Mouse (Mus musculus): ENCODE data around the gene Mcub.

Gene Mcub

DNA sequence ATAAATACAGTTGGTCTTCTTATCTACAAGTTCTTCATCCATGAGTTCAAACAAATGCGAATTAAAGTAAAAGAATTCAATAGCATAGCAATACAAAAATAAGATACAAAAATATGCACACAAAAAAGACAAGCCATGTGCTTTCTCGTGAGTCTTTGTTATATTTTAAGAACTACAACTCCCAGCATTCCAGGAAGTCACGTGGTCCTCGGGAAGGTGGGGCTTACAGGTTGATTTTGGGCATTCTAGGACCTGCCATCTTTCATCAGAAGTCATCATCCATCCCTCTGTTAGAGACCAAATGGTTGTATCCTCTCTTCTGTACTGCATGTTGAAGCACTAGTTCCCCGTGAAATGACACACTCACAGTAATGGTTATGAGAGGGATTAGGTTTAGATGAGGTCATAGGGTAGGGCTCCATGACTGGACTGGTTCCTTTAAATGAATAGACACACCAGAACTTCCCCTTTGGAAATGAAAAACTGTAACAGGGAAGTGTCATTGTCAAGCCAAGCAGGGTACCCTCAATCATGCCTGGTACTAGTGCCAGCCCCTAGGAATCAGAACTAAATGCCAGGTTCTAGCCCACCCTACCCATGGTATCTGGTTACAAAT is 20.7 kb downstream of the Mcub start:
- DNase-seq (ENCODE audit: low spot score in 2 of 2) = no peak

- DNase-seq (ENCODE audit: low spot score in 2 of 2) = peak in 1 of 2 experiments; percentile 16
These were observed 21.6 kb downstream of the Mcub start for GRCm38 (mm10) chr3:129948359-129948758.

DNA sequence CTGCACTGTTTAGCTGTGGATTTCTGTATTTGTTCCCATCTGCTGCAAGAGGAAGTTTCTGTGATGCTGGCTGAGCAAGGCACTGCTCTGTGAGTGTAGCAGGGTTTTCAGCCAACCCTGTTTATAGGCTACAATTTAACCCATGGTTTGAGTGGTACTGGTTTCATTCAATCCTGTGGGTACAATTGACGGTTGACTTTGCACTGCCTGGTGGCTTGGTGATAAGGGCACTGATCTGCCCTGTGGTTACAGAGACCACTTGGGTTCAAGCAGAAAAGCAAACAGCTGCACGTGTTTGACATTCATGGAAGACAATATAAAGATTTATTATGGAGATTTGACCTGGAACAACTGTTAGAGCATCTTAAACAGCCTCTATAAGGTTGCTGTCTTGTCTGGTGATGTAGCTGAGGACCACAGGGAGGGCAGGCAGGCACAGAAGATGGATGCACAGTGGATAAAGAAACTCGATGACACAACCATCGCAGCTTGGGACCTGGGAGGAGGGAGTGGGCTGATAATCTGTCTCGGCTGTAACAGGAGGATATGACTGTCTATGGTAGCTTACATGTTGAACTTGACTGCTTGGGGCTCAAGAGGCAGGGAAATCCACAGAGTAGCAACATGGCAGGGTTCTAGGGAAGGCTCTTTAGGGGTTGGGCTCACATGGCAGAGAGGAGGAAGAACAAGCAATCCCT is 23.6 kb downstream of the Mcub start:
- no peak for DNase-seq (ENCODE audit: low spot score in 2 of 2)

GRCm38 (mm10) chr3:129943813-129944212 is 26.2 kb downstream of the Mcub start:
- DNase-seq (ENCODE audit: low spot score in 2 of 2) = no peak

DNA sequence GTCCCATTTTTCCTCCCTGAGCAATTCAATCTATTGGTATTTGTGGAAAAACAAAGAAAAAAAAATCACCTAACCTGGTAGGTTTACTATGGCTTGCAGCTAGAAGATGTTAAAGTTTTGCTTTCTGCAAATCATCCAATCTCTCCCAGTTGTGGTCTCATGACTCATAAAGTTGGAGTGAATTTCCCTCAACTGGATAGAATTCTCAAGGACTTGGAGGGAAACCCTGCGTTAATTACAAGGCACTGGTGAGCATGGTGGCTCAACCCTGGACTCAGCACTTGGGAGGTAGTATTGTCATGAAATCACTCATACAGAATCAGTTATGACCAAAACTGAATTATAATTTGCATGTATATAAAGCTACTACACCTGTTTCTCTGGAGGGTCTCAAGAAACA is 28.7 kb downstream of the Mcub start:
- DNase-seq (ENCODE audit: low spot score in 2 of 2) = no peak

DNA sequence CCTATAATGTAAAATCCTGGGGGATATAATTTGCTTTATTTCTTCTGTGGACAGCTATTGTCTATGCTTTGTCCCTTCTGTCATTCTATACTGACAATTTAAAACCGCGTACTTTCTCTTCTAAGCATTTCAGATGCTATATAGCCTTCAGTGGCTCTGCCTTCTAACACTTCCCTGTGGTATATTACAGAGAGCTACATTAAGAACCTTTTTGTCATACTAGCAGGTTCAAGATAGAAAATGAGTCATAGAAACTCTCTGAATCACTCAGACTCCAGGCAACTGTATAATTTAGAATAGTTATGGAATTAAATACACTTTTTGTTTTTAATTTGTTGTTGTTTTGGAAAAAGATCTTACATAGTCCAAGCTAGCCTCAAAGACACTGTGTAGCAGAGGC is 29.2 kb downstream of the Mcub start:
- DNase-seq (ENCODE audit: low spot score in 2 of 2) = no peak

DNA sequence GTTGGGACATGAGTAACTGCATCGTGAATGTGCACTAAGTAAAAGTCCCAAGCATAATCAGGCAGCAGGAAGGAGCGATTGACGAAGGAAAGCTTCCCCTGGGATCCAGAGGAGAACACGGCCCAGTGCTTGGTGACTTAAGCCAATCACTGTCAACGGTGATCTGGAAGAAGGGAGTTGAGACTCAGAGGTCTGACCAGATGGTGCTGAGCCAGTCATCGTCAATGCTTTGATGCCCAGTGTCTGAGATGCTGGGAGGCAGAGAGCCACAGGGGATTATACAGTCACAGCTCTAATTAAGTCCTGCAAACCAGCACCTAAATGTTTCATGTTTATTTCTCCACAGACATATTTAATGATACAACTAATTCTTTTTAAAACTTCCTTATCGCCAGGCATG is 30.9 kb downstream of the Mcub start:
- no peak for DNase-seq (ENCODE audit: low spot score in 2 of 2)

- DNase-seq (ENCODE audit: low spot score in 2 of 2) = no peak
These were observed 32.2 kb downstream of the Mcub start for GRCm38 (mm10) chr3:129937848-129938247.

GRCm38 (mm10) chr3:129936561-129936960 is 33.4 kb downstream of the Mcub start:
- no peak for DNase-seq (ENCODE audit: low spot score in 2 of 2)

DNA sequence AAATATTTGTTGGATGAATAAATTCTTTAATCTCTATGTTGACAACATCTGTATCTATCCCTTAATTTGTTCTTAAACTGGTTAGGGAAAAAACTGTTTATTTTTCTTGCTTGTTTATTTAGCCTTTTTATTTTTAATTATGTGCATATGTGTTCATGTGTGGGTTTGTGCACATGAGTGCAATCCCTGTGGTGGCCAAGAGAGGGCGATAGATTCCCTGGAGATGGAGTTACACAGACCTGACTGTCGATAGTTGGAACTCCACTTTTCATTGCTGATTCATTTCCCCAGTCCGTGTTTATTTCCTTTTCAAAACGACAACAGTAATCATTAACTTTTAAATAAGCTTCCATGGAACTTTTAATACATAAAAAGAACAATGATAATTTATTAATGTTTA is 37.6 kb downstream of the Mcub start:
- DNase-seq (ENCODE audit: low spot score in 2 of 2) = peak in 1 of 2 experiments; percentile 39

DNA sequence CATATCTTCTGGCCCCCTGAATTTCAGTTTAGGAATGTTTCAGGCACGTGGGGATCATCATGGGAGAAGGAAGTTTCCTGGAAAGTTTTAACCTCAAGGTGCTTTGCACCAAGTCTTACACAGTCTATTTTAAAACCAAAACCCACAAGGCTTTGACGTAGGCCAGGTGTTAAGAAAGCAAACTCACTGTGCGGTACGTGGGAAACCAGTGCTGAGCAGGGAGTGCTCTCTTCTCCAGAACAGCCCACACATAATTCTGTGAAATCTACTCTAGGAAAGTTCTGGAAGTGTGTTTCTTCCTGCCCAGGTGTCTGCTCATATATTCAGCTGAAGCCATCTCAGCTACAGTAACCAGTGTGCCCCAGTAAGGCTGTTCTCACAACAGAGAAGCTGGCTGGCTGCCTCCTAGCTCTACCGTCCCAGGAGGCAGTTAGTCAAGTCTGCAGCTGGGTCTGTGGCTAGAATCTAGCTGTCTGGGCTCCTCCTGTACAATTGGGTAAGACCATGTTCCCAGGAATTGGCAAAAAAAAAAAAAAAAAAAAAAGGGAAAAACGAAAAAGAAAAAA is 39.7 kb downstream of the Mcub start:
- DNase-seq (ENCODE audit: low spot score in 2 of 2) = no peak

DNA sequence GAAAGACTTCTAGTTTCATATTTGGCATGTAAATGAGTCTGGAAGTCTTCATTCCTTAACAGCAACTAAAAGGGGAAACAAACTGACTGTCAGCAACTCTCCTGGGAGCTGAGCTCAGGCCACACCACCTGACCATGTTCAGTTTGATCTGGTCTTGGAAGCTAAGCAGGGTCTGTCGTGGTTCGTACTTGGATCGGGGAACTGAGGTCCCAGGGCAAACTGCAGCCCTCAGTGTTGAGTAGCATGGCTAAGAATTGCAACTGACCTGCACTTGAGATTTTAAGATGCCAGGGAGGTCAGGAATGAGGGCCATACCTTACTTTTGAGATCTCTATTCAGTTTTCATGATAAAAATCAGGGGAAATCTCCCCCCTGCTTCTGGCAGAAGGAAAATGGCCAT is 44.1 kb downstream of the Mcub start:
- DNase-seq (ENCODE audit: low spot score in 2 of 2) = no peak

GRCm38 (mm10) chr3:129923581-129923980 is 46.4 kb downstream of the Mcub start:
- DNase-seq (ENCODE audit: low spot score in 2 of 2) = no peak

GRCm38 (mm10) chr3:129918434-129918833 is 51.6 kb downstream of the Mcub start:
- DNase-seq (ENCODE audit: low spot score in 2 of 2) = peak in 1 of 2 experiments; percentile 55

GRCm38 (mm10) chr3:129917424-129917823 is 52.6 kb downstream of the Mcub start:
- DNase-seq (ENCODE audit: low spot score in 2 of 2) = no peak

GRCm38 (mm10) chr3:129913241-129913640 is 56.8 kb downstream of the Mcub start:
- DNase-seq (ENCODE audit: low spot score in 2 of 2) = no peak

- DNase-seq (ENCODE audit: low spot score in 2 of 2) = no peak
These were observed 58.0 kb downstream of the Mcub start for GRCm38 (mm10) chr3:129912025-129912424.

DNA sequence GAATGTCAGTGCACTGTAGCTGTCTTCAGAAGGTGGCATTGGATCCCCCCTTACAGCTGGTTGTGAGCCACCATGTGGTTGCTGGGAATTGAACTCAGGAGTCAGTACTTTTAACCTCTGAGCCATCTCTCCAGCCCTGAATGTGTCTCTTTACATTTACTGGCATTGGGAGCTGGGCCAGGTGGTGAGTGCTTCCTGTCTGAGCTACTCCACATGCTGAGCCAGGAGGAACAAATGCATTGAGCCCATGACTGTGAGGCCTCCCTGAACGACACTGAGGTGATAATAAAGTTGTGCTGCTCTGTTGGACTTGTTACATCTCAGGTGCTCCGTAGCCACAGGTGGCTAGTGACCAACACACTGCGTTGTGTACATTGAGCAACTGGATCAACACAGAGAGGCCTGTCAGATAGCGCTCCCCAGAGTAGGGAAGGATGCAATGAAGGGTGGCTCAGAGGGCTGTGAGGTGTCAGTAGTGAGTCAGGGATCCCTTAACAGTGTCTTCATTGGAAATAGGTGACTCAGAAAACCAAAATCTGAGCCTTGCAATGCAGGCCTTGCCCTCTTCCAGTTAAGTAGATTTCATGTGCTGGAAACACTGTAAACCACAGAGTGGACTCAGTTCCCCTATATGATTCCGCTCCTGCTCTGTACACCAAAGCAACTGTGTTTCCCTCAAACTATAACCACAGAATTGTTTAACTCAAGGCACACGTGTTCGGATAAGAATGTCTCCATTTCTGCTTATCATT is 65.4 kb downstream of the Mcub start:
- DNase-seq (ENCODE audit: low spot score in 2 of 2) = no peak

- no peak for DNase-seq (ENCODE audit: low spot score in 2 of 2)
These were observed 66.1 kb downstream of the Mcub start for GRCm38 (mm10) chr3:129903866-129904265.

- DNase-seq (ENCODE audit: low spot score in 2 of 2) = no peak
These were observed 66.6 kb downstream of the Mcub start for GRCm38 (mm10) chr3:129903369-129903768.

DNA sequence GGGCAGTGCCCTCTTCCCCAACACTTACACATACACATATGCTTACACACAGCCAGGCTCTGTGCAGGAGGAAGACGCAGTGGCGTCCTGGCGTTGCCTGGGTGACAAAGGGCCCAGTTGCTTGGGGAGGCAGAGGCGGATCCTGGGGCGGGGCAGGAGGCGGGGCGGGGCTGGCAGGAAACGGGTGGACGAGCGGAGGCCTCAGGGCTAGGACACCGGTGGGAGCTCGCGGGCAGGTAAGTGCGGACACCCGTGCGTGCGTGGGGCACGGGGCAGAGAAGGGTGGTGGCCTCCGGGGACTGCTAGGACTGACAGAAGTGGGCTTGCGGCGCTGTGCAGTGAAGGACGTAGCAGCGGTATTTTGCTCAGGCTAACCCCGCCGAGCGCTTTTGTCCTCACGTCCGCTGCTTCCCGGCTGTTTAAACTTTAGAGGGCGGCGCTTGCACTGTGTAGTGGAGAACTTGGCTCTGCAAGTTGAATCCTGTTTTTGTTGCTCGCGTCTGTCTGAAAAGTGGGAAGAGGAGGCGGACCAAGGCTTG is 68.7 kb downstream of the Mcub start, which contains the start of gene Casp6:
TSS of gene Casp6 (plus strand) at position 155 of the 539 bp plus-strand sequence.
- DNase-seq (ENCODE audit: low spot score in 2 of 2) = peak; percentile 77 to 89

- peak in 1 of 2 experiments; percentile 35 for DNase-seq (ENCODE audit: low spot score in 2 of 2)
These were observed 71.1 kb downstream of the Mcub start for GRCm38 (mm10) chr3:129898886-129899285.

Data from spleen, postnatal 10 days (tissue).